Mouse (Mus musculus) G1E (cell line): Measurements from ENCODE around the gene Ntn1.

ENCODE experiments used
- CTCF ChIP-seq: IDR thresholded peaks from 2 replicates; pipeline ENCODE4 v1.5.1; 2012; ENCODE audit warnings: low read depth, low read length, inconsistent platforms, mixed read lengths
- GATA1 ChIP-seq: IDR thresholded peaks from 2 replicates; pipeline ENCODE4 v1.6.1; 2012; ENCODE audit warnings: borderline replicate concordance, low read length, inconsistent platforms, mixed read lengths

DNA sequence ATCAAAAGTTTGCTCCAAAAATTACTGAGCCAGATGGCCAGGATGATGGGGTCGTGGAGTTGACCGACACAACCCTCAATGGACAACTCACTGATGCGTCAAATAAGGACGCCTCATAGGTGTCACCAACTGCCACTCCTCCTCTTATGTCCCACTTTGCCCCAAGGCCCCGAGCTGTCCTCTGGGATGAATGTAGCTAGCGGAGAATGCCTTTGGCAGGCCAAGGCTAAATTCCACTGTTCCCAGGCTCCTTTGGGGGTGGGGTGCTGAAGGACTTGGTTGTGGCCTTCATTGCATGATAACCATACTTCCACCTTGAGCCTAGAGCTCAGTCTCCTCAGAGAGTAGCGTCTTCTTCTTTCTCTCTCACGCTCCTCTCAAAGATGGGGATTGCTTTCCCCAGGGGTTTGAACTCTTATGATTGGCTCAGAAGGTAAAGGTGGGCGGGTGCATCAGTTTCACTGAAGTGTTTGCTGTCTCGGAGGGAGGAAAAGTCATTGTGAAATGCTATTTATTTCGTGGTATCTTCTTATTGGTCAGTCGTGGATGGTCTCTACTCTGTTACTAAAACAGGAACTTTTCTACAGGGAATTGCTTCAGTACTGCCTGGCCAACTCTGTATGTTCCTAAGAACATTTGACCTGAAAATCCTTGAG is 42.5 kb upstream of the Ntn1 start:
- no peak for TF ChIP-seq CTCF
- TF ChIP-seq GATA1: no peak
